Mouse (Mus musculus) limb, embryonic 11.5 days (tissue): ENCODE data around the gene Krt1. TPM values are rescaled to one million over a fixed set of nuclear protein-coding genes. Genes with fewer than 3 reads are reported as not detected.

ENCODE experiments used
- ATAC-seq: fragments of 200-750 bp; cut with Nextera tagmentation; 2 replicates; pipeline ENCODE4 v1.8.0; 2017; ENCODE audit warnings: low read depth; ENCODE audit not compliant: insufficient number of reproducible peaks, low FRiP score, low TSS enrichment
- DNase-seq: peaks from one replicate; pipeline ENCODE4 v3.0.0-alpha.2; 2015; ENCODE audit warnings: low spot score
- H3K27ac ChIP-seq: fragments of 300-500 bp; sonication (generic); replicated peaks from 2 replicates; pipeline ENCODE4 v1.5.1; 2014; ENCODE audit warnings: low read depth, mild to moderate bottlenecking, low read length
- H3K27me3 ChIP-seq: fragments of 300-500 bp; sonication (generic); 2 replicates; pipeline ENCODE4 v1.6.1; 2014; ENCODE audit warnings: mild to moderate bottlenecking, low read length, mixed read lengths; ENCODE audit not compliant: control insufficient read depth, insufficient read depth
- H3K36me3 ChIP-seq: fragments of 300-500 bp; sonication (generic); 2 replicates; pipeline ENCODE4 v1.6.1; 2014; ENCODE audit warnings: mild to moderate bottlenecking, low read length, moderate library complexity, mixed read lengths; ENCODE audit not compliant: control insufficient read depth, insufficient read depth
- H3K4me1 ChIP-seq: fragments of 300-500 bp; sonication (generic); 2 replicates; pipeline ENCODE4 v1.6.1; 2014; ENCODE audit warnings: low read length, mixed read lengths; ENCODE audit not compliant: control insufficient read depth, insufficient read depth
- H3K4me2 ChIP-seq: fragments of 300-500 bp; sonication (generic); 2 replicates; pipeline ENCODE4 v1.6.1; 2014; ENCODE audit warnings: low read depth, mild to moderate bottlenecking, moderate library complexity; ENCODE audit not compliant: severe bottlenecking
- H3K4me3 ChIP-seq: fragments of 300-500 bp; sonication (generic); 2 replicates; pipeline ENCODE4 v1.5.1; 2014; ENCODE audit warnings: low read depth, low read length
- H3K9ac ChIP-seq: fragments of 300-500 bp; sonication (generic); 2 replicates; pipeline ENCODE4 v1.6.1; 2014; ENCODE audit warnings: mild to moderate bottlenecking, low read length
- H3K9me3 ChIP-seq: fragments of 300-500 bp; sonication (generic); 2 replicates; pipeline ENCODE4 v1.6.1; 2016; ENCODE audit warnings: low read length; ENCODE audit not compliant: control insufficient read depth
- WGBS: fragments of 180-500 bp; shearing (Covaris S2); extraction: QIAGEN DNeasy Blood & Tissue Kit; methylation state at CpG from one replicate; pipeline ENCODE4 v1.1.7; 2014; 5-methylcytosine and 5-hydroxymethylcytosine counted together
- polyA plus RNA-seq: library from polyadenylated mRNA; unstranded; fragments of >200 nt; fragmentation: Nextera tagmentation; extraction: Ambion mirVana; gene quantifications from 2 replicates; pipeline ENCODE4 v1.2.1, GENCODE M21; 2014

Krt1 gene
- polyA plus RNA-seq, 1 experiment from 2014 or later, result 0.61 TPM

DNA sequence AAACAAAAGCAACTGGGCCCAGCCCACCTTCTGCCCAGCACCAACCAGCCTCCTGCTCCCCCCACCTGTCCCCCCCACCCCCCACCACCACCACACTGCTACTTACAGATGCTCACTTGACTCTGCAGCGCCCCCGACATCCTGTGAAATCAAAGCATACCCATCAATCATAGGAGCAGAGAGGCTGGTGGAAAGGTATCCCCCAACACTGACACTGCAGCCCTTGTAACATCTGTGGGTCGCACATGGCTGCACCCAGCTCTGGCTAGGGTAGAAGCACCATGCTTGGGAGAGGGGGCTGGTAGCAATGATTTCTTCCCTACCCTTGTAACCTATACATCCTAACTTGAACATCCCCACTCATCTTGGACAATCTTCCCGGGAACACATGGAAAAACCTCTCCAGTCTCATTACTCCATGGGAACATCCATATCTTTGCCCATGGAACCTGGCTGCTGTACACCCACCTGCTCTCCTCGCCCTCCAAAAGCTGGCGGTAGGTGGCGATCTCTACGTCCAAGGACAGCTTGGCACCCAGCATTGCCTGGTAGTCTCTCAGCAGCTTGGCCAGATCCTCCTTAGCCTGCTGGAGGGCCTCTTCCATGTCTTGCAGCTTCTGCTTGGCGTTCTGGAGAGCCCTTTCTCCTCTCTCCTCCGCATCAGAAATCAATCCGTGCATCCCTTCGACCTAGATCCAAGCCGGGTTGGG lies 10.0 kb upstream of the Krt1 start:
- 53% methylated on average over 13 of the region's 13 CpGs for WGBS
- H3K36me3 ChIP-seq, result no peaks in the 10 kb centered on the region
- no peaks in the 10 kb centered on the region for H3K9me3 ChIP-seq
- no peaks in the 10 kb centered on the region for H3K4me1 ChIP-seq
- ATAC-seq (no peak), DNase-seq (peak; percentile 28)
- no peak overlapping the region for H3K9ac ChIP-seq
- H3K4me3 ChIP-seq, result no peak overlapping the region
- H3K27me3 ChIP-seq, result peaks cover 25% of the 10 kb centered on the region
- H3K4me2 ChIP-seq, result no peak overlapping the region
- H3K27ac ChIP-seq, result no peak overlapping the region

DNA sequence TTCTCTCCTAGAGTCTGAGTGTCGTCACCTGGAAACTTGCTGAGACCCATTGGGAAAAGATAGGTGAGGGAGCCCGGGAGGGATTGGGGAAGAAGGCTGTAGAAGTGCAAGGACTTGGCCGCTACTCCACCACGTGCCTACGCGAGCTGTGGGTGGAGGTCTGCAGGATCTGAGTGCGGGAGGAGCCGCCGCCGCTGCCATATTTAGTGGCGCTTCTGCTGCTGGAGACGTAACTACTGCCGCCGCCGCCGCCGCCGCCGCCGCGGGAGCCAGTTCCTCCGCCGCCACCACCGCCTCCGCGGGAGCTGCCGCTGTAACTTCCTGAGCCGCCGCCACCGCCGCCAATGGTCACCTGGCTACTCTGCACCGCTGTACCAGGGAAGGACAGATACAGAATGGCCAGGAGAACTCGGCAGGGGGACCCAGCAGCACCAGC lies 9.2 kb upstream of the Krt1 start:
- Histone ChIP-seq H3K27me3 (peaks cover 25% of the 10 kb centered on the region), H3K4me3 (peak overlapping the region; percentile 33), H3K9me3 (no peaks in the 10 kb centered on the region), H3K9ac (no peak overlapping the region), H3K4me1 (no peaks in the 10 kb centered on the region), H3K27ac (no peak overlapping the region), H3K4me2 (peak overlapping the region; percentile 58), H3K36me3 (no peaks in the 10 kb centered on the region)
- DNase-seq (peak; percentile 69), ATAC-seq (no peak)
- under 1% methylated on average over 32 of the region's 33 CpGs for WGBS

DNA sequence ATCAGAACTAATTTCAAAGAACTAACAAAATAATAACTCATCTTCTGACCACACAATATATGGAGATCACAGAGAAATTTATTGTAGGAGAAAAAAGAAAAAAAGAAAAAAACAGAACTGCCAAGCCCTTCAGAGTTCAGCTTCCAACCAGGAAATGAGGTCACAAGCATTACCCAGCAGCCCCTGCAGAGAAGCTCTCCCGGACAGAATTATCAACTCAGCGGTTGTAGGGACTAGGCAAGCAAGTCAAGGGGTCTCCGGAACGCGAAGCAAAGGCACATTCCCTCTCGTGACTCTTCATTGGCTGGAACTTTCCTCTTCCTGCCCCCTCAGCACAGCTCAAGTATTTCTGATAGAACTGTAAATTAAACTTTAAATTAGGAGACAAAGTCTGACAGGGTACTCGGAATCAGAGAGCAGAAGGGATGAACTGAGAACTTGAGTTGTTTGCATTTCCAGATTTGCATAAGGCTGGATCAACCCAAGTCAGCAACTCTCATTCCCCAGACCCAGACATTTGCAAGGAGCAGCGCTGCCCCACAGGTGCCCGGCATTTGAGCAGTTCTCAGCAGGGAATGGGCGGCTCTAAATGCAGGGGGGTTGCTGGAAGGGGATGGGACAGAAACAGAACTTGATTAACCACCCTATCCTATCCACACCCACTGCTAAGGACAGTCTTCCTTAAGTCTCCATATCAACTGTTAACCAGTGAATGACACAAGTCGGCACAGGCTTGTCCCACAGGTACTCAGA lies 8.3 kb upstream of the Krt1 start:
- Histone ChIP-seq H3K9me3 (no peaks in the 10 kb centered on the region), H3K4me2 (peak overlapping the region; percentile 58; the same call in 1 of the 2 replicates), H3K27ac (no peak overlapping the region), H3K9ac (no peak overlapping the region), H3K36me3 (no peaks in the 10 kb centered on the region), H3K27me3 (peaks cover 25% of the 10 kb centered on the region), H3K4me1 (no peaks in the 10 kb centered on the region), H3K4me3 (no peak overlapping the region)
- ATAC-seq (no peak), DNase-seq (peak; percentile 32)
- 6% methylated on average over 11 of the region's 11 CpGs for WGBS

DNA sequence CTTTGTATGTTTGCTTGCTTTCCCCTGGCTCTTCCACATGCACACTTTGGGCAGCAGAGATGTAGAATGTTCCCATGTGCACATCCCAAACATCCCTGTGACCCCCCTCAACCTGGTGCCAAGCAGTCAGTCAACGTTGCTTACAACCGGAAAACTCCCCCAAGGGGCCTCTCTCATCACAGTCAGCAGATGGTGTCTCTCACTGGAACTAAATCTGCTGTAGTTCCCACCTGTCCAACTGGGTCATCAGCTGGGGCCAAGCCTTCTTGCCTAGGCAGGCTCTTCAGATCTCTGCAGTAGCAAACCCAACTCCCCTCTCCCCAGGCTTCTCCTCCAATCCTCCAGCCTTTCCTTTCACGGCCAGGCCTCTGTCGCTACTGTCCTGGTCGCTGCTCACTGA lies 6.1 kb upstream of the Krt1 start:
- Histone ChIP-seq H3K9me3 (no peaks in the 10 kb centered on the region), H3K4me2 (no peak overlapping the region), H3K9ac (no peak overlapping the region), H3K27ac (no peak overlapping the region), H3K4me3 (no peak overlapping the region), H3K36me3 (no peaks in the 10 kb centered on the region), H3K27me3 (peaks cover 25% of the 10 kb centered on the region), H3K4me1 (no peaks in the 10 kb centered on the region)
- WGBS, result 59% methylated on average over 5 of the region's 5 CpGs
- DNase-seq (no peak), ATAC-seq (no peak)

DNA sequence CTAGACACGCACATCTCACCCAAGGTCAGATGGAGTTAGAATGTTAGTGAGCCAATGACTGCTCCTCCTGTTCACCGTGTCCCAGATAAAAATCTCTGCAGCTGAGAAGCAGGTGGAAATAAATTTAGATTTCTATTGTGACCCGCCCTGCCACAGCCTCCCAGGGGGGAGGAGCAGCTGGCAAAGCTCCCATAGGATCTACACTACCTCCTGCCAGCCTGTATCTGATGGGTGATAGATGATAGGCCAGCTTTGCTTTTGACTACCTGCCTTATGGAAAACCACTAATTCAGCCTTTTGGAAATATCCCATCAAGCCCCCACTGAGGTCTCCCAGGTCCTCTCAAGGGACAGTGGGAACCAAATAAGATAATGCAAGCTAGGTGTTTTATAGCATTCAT lies 5.1 kb upstream of the Krt1 start:
- Histone ChIP-seq H3K4me1 (no peaks in the 10 kb centered on the region), H3K4me3 (no peak overlapping the region), H3K27ac (no peak overlapping the region), H3K9ac (no peak overlapping the region), H3K9me3 (no peaks in the 10 kb centered on the region), H3K36me3 (no peaks in the 10 kb centered on the region), H3K27me3 (peaks cover 20% of the 10 kb centered on the region), H3K4me2 (no peak overlapping the region)
- DNase-seq (no peak), ATAC-seq (no peak)
- 86% methylated on average over 3 of the region's 3 CpGs for WGBS

DNA sequence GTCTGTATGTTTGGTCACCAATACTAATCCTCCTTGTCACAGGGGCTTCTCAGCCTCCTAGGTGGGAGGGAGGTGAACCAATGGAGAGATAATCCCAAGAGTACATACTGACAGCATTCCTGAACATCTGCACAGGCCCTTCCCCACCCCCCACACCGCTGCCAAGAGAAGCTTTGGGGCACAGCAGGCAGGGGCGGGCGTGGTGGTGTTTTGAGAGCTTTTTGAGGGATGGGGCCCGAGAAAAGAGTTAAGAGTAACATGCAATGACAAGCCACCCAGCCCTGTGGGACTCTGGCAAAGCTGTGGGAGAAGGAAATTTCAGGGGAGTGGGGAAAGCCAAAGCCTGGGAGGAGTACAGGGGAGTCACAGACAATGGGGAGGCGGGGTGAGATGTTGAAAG lies 3.7 kb upstream of the Krt1 start:
- Histone ChIP-seq H3K36me3 (no peaks in the 10 kb centered on the region), H3K4me1 (no peaks in the 10 kb centered on the region), H3K27ac (no peak overlapping the region), H3K9me3 (no peaks in the 10 kb centered on the region), H3K4me3 (no peak overlapping the region), H3K9ac (no peak overlapping the region), H3K4me2 (no peak overlapping the region), H3K27me3 (peaks cover 7% of the 10 kb centered on the region)
- DNase-seq (no peak), ATAC-seq (no peak)
- WGBS, result 18% methylated on average over 5 of the region's 5 CpGs

DNA sequence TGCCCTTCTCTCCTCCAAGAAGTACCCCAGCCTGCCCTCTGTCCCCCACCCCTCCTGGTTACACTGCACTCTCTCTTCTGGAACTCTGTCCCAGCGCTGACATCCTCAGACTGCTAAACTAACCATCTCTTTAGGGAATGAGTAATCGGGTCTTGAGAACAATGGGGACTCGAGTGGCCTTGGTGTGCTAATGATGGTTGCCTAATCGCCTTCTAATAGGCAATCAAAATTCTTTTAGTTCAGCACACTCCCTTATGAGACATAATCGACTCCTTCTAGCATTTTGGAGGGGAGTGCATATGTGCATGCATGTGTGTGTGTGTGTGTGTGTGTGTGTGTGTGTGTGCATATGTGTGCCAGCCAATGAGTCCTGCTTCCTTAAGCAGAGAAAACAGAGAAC lies 2.0 kb upstream of the Krt1 start:
- no peaks in the 10 kb centered on the region for H3K9me3 ChIP-seq
- WGBS, result 49% methylated on average over 5 of the region's 5 CpGs

DNA sequence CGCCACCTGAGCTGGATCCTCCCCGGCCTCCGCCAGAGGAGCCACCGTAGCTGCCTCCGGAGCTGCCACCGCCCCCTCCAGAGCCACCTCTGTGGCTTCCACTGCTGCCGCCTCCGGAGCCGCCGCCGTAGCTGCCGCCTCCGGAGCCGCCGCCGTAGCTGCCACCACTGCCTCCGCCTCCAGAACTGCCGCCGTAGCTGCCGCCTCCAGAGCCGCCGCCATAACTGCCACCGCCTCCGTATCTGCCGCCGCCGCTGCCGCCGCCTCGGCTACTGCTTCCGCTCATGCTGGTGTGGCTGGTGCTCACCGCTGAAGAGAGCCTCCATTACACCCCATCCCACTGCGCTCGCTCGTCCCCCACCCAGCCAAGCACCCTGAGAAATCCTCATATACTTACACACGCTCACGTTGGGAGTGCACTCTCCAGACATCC lies 4.6 kb downstream of the Krt1 start:
- ATAC-seq (no peak), DNase-seq (peak; percentile 68)
- 1% methylated on average over 37 of the region's 37 CpGs for WGBS
- H3K4me1 ChIP-seq, result no peaks in the 10 kb centered on the region
- H3K4me3 ChIP-seq, result peak overlapping the region; percentile 44
- peak overlapping the region; percentile 88 for H3K4me2 ChIP-seq
- H3K27ac ChIP-seq, result no peak overlapping the region
- no peaks in the 10 kb centered on the region for H3K9me3 ChIP-seq
- peak overlapping the region; percentile 67 for H3K9ac ChIP-seq
- H3K27me3 ChIP-seq, result 0 out of 2 replicates have a peak, but pooled peaks cover 3% of the 10 kb centered on the region
- H3K36me3 ChIP-seq, result no peaks in the 10 kb centered on the region

More for the DNA sequence above, 2.0 kb upstream of the Krt1 start:
- Histone ChIP-seq H3K9ac (no peak overlapping the region), H3K4me1 (no peaks in the 10 kb centered on the region), H3K27ac (no peak overlapping the region), H3K27me3 (no peaks in the 10 kb centered on the region), H3K4me2 (no peak overlapping the region), H3K36me3 (no peaks in the 10 kb centered on the region), H3K4me3 (no peak overlapping the region)
- DNase-seq (no peak), ATAC-seq (no peak)
